Mouse (Mus musculus) heart, embryonic 15.5 days (tissue): ENCODE measurements at regions not wholly inside any gene's neighbourhood (a gene's known extent, or its start where the extent isn't known, plus 50 kb on each side); places are given as distances from the start of the nearest gene placed in this dataset.

Source experiments
- ATAC-seq: fragments of 200-750 bp; cut with Nextera tagmentation; replicated peaks from 2 replicates; pipeline ENCODE4 v1.8.0; 2017; ENCODE audit warnings: low read depth, moderate TSS enrichment; ENCODE audit not compliant: insufficient number of reproducible peaks, insufficient read depth, low FRiP score
- H3K27ac ChIP-seq: fragments of 300-500 bp; sonication (generic); 2 replicates; pipeline ENCODE4 v1.5.1; 2015; ENCODE audit warnings: mild to moderate bottlenecking, inconsistent platforms
- H3K27me3 ChIP-seq: fragments of 300-500 bp; sonication (generic); 2 replicates; pipeline ENCODE4 v1.6.1; 2015; ENCODE audit warnings: inconsistent platforms
- H3K36me3 ChIP-seq: fragments of 300-500 bp; sonication (generic); 2 replicates; pipeline ENCODE4 v1.6.1; 2015; ENCODE audit warnings: mild to moderate bottlenecking, inconsistent platforms
- H3K4me1 ChIP-seq: fragments of 300-500 bp; sonication (generic); replicated peaks from 2 replicates; pipeline ENCODE4 v1.6.1; 2015; ENCODE audit warnings: inconsistent platforms
- H3K4me2 ChIP-seq: fragments of 300-500 bp; sonication (generic); 2 replicates; pipeline ENCODE4 v1.6.1; 2015; ENCODE audit warnings: inconsistent platforms, mild to moderate bottlenecking, moderate library complexity
- H3K4me3 ChIP-seq: fragments of 300-500 bp; sonication (generic); 2 replicates; pipeline ENCODE4 v1.5.1; 2015; ENCODE audit warnings: mild to moderate bottlenecking, inconsistent platforms
- H3K9ac ChIP-seq: fragments of 300-500 bp; sonication (generic); 2 replicates; pipeline ENCODE4 v1.6.1; 2015; ENCODE audit warnings: mild to moderate bottlenecking, inconsistent platforms
- H3K9me3 ChIP-seq: fragments of 300-500 bp; sonication (generic); replicated peaks from 2 replicates; pipeline ENCODE4 v1.6.1; 2016; ENCODE audit warnings: inconsistent platforms
- WGBS: fragments of 180-500 bp; shearing (Covaris S2); methylation state at CpG from one replicate; pipeline ENCODE4 v1.1.7; 2015; ENCODE audit warnings: mixed read lengths; 5-methylcytosine and 5-hydroxymethylcytosine counted together

DNA sequence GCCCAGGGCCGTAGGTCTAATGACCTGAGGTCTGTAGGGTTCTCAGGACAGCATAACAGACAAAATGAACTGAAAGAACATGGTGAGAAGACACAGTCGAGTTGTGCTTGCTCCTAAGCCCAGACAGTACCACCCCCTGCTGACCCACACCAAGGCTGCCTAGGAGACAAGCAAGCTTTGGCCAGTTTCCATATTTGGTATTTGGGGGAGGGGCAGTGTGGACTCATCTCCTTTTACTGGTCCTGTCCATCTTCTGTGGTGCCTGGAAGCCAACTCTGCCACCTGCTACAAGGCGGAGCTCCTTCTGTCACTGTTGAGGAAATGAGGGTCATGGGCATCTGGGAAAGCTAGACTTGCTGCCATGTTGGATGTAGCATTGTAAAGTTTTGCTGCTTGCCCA lies 68.9 kb downstream of the Tex29 start:
- no peaks in the 10 kb centered on the region for H3K4me1 ChIP-seq
- H3K27ac ChIP-seq: no peak overlapping the region
- no peaks in the 10 kb centered on the region for H3K36me3 ChIP-seq
- no peak for ATAC-seq
- H3K9ac ChIP-seq: no peak overlapping the region
- WGBS: 56% methylated on average over 3 of the region's 3 CpGs
- H3K4me2 ChIP-seq: no peak overlapping the region
- H3K27me3 ChIP-seq: peaks cover 8% of the 10 kb centered on the region; the same call in 1 of the 2 replicates
- no peak overlapping the region for H3K4me3 ChIP-seq
- H3K9me3 ChIP-seq: no peaks in the 10 kb centered on the region

- ATAC-seq: no peak
- Histone ChIP-seq H3K4me1 (peaks cover 6% of the 10 kb centered on the region), H3K36me3 (no peaks in the 10 kb centered on the region), H3K4me3 (no peak overlapping the region), H3K9ac (no peak overlapping the region), H3K27me3 (peaks cover 10% of the 10 kb centered on the region), H3K4me2 (no peak overlapping the region), H3K27ac (no peak overlapping the region), H3K9me3 (no peaks in the 10 kb centered on the region)
- WGBS: 70% methylated on average over 18 of the region's 18 CpGs
Observed at GRCm38 (mm10) chr8:11911639-11912450, 71.6 kb downstream of the Tex29 start.

DNA sequence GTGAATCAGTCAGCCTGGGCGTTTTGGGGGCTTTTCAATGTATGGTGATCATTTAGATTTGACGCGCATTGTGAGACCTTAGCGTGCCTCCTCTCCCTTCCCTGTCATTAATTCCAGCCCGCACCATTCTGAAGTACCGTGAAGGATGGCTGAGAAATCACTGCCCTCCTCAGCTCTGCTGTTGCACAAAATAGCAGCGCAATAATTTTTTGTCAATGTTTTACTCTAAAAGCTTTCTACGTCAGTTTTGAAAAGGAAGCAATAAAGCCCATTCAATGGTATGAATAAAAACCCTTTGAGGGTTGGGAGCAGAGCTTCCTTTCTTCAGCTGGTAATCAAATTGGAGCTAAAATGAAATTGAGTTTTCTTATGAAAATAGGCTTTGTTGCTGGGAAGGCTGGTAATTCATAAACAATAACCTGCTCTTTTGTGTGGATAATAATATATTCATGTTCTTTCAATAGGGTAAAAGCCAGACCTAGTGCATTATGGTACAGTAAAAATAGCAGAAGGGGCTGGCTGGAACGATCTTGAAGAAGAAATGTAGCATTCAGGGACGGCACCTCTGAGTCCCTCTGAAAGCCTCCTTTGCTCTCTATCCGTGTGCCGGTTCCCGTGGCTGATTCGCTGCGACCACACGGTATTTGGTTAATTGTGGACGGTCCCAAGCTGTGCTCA lies 72.3 kb downstream of the Tex29 start:
- no peak overlapping the region for H3K4me2 ChIP-seq
- no peak overlapping the region for H3K27ac ChIP-seq
- H3K9ac ChIP-seq: no peak overlapping the region
- H3K9me3 ChIP-seq: no peaks in the 10 kb centered on the region
- no peak overlapping the region for H3K4me3 ChIP-seq
- no peak for ATAC-seq
- H3K36me3 ChIP-seq: no peaks in the 10 kb centered on the region
- peaks cover 6% of the 10 kb centered on the region for H3K4me1 ChIP-seq
- peaks cover 10% of the 10 kb centered on the region for H3K27me3 ChIP-seq
- WGBS: 82% methylated on average over 17 of the region's 17 CpGs

DNA sequence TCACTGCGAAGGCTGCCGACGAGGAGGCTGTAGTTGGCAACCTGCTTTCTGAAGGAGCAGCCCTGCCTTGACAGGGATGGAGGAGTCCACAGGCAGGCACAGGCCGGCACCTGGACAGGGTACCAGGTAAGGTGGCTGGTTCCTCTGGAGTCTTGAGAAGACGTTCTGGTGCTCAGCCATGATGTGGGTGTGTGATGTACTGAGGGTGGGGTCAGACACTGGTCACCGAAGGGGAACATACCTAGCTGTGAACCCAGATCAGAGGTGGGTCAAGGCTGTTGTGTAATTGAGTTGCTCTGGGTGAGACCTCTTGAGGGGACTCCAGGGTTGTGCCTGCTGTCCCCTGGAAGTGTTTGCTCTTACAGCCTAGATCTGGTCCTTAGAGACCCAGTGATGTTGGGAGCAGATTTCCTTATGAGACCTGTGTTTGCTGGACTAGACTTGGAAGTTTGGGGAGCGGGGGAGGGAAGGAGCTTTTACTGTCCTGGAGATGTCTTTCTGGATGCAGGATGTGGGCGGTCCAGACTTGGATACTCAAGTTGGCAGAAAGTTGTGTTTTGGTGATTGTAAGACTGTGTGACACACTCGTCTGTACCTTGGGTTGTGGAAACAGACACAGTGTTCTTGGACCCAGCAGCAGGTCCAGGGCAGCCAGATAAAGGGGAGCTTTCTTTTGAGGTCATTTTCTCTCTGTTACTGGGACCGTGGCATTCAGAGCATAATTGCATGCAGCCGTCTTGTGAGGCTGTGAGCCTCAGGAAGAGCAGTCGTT lies 73.0 kb downstream of the Tex29 start:
- WGBS: 65% methylated on average over 12 of the region's 12 CpGs
- Histone ChIP-seq H3K4me2 (no peak overlapping the region), H3K4me3 (no peak overlapping the region), H3K9ac (no peak overlapping the region), H3K27me3 (peaks cover 10% of the 10 kb centered on the region), H3K4me1 (peaks cover 6% of the 10 kb centered on the region), H3K9me3 (no peaks in the 10 kb centered on the region), H3K36me3 (no peaks in the 10 kb centered on the region), H3K27ac (no peak overlapping the region)
- ATAC-seq: no peak

DNA sequence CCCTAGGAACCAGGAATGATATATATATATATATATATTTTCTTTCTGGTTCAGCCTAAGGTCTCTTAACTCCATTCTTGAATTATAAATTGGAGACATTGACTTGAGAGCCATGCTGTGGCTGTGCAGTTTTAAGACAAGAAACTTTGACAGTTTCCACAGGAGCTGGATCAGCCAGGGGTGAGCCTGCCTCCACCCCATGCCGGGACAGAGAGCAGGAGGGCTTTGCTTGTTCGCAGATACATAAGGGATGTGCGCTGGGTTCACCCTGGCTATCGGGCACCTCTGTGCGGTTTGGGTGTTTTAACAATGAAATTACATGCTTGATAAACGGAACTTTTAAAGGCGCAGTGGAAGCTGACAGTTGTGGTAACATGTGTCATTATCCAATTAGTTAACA lies 73.9 kb downstream of the Tex29 start:
- 61% methylated on average over 7 of the region's 7 CpGs for WGBS
- no peak overlapping the region for H3K9ac ChIP-seq
- ATAC-seq: no peak
- no peak overlapping the region for H3K4me2 ChIP-seq
- no peak overlapping the region for H3K4me3 ChIP-seq
- H3K36me3 ChIP-seq: no peaks in the 10 kb centered on the region
- H3K4me1 ChIP-seq: peaks cover 6% of the 10 kb centered on the region
- no peak overlapping the region for H3K27ac ChIP-seq
- H3K27me3 ChIP-seq: peaks cover 10% of the 10 kb centered on the region
- no peaks in the 10 kb centered on the region for H3K9me3 ChIP-seq

- Histone ChIP-seq H3K4me1 (peaks cover 6% of the 10 kb centered on the region), H3K9me3 (no peaks in the 10 kb centered on the region), H3K4me3 (no peak overlapping the region), H3K4me2 (peak overlapping the region; percentile 35), H3K27ac (no peak overlapping the region), H3K36me3 (no peaks in the 10 kb centered on the region), H3K27me3 (peaks cover 10% of the 10 kb centered on the region), H3K9ac (no peak overlapping the region)
- no peak; the same call in 1 of the 2 replicates for ATAC-seq
- 48% methylated on average over 19 of the region's 19 CpGs for WGBS
Observed at GRCm38 (mm10) chr8:11914681-11915474, 74.6 kb downstream of the Tex29 start.

DNA sequence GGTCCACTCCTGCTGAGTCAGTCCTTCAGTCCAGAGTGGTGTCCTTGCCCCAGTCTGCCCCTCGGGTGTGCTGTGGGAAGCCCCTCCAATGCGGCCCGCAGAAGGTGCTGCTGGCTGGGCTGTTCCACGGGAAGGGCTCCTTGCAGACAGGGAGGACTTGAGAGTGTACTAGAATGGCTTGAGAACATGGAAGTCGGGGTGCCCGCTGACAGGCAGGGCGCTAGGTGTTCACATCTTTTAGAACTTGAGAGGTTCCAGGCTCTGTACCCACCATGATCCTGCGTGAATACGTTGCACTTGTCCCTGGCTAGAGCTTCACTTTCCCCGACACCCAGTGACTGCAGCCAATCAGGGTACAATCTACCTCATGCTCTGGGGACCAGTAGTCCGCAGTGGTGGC lies 75.4 kb downstream of the Tex29 start:
- Histone ChIP-seq H3K27me3 (peaks cover 10% of the 10 kb centered on the region), H3K4me2 (no peak overlapping the region), H3K4me1 (peaks cover 6% of the 10 kb centered on the region), H3K27ac (no peak overlapping the region), H3K9ac (no peak overlapping the region), H3K4me3 (no peak overlapping the region), H3K9me3 (no peaks in the 10 kb centered on the region), H3K36me3 (no peaks in the 10 kb centered on the region)
- no peak for ATAC-seq
- 84% methylated on average over 11 of the region's 11 CpGs for WGBS

DNA sequence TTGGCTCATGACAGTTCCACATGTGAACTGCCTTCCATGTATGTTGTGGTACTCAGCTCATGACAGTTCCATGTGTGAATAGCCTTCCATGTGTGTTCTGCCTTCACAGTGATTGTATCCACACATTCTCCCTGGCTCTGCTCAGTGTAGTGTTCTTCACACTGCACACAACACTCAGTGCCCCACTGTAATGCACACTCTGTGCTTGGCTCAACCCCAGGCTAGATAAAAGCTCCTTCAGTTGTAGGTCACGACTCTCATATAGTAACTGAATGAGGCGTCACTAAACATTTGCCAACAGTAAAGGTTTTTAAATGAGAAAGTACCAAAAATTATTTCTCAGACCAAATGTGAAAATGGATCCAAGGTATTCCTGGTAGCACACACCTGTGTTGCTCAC lies 79.6 kb downstream of the Tex29 start:
- 66% methylated on average over 2 of the region's 2 CpGs for WGBS
- H3K4me1 ChIP-seq: peaks cover 5% of the 10 kb centered on the region
- no peaks in the 10 kb centered on the region for H3K36me3 ChIP-seq
- no peak overlapping the region for H3K9ac ChIP-seq
- H3K27me3 ChIP-seq: peaks cover 2% of the 10 kb centered on the region; the same call in 1 of the 2 replicates
- no peaks in the 10 kb centered on the region for H3K9me3 ChIP-seq
- H3K27ac ChIP-seq: no peak overlapping the region
- H3K4me2 ChIP-seq: no peak overlapping the region
- no peak overlapping the region for H3K4me3 ChIP-seq
- no peak for ATAC-seq

DNA sequence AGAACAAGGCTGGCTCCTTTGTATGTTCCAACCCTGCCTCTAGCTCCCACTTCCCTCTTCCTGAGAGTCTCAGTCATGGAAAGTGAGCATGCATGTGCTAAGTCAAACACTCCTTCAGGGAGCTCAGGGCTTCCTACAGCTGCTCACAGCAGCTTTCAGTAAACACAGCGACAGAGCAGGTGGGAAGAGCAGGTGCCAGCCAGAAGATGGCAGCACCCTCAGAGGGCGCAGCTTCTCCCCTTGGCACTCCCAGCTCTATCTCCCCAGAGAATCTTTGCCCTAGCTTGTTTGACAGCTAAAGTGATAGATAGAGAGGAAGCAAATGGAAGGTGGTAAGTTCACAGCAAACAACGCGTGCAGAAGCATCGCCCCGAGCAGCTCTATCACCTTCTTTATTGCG lies 82.8 kb downstream of the Tex29 start:
- Histone ChIP-seq H3K9me3 (no peaks in the 10 kb centered on the region), H3K36me3 (no peaks in the 10 kb centered on the region), H3K4me1 (no peaks in the 10 kb centered on the region), H3K9ac (no peak overlapping the region), H3K4me3 (no peak overlapping the region), H3K27ac (no peak overlapping the region), H3K4me2 (no peak overlapping the region), H3K27me3 (no peaks in the 10 kb centered on the region)
- WGBS: 79% methylated on average over 7 of the region's 7 CpGs
- no peak for ATAC-seq

- no peaks in the 10 kb centered on the region for H3K4me1 ChIP-seq
- no peak overlapping the region for H3K4me2 ChIP-seq
- H3K9ac ChIP-seq: no peak overlapping the region
- 54% methylated on average over 11 of the region's 11 CpGs for WGBS
- H3K36me3 ChIP-seq: no peaks in the 10 kb centered on the region
- no peak for ATAC-seq
- no peaks in the 10 kb centered on the region for H3K9me3 ChIP-seq
- no peak overlapping the region for H3K27ac ChIP-seq
- H3K27me3 ChIP-seq: peaks cover 4% of the 10 kb centered on the region
- no peak overlapping the region for H3K4me3 ChIP-seq
Observed at GRCm38 (mm10) chr8:11924165-11924564, 83.9 kb downstream of the Tex29 start.

DNA sequence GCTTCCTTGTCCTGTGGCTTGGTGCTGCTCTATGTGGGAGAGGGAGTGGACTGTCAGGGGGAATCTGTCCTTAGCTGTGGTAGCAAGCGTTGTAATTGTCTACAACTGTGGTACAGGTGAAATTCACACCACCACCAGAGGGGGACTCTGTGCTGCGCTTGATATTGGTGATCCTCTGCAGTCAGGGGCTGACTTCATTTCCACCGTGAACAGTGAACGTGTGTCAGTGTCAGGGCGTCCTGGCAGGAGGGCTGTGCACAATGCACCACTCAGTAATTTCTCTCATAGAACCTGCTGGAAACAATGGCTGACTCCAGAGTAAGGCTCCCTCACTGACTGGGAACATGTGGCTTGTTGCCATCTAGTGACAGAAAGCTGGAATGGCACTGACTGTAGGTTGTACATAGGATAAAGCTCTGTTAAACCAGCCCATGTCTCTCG lies 102.6 kb downstream of the Tex29 start:
- 28% methylated on average over 6 of the region's 6 CpGs for WGBS
- no peaks in the 10 kb centered on the region for H3K36me3 ChIP-seq

More for the DNA sequence above, 102.6 kb downstream of the Tex29 start:
- Histone ChIP-seq H3K4me3 (no peak overlapping the region), H3K9me3 (no peaks in the 10 kb centered on the region), H3K27me3 (no peaks in the 10 kb centered on the region; the same call in 1 of the 2 replicates), H3K27ac (no peak overlapping the region), H3K9ac (no peak overlapping the region), H3K4me1 (no peaks in the 10 kb centered on the region), H3K4me2 (no peak overlapping the region)
- peak; percentile 72; the same call in 1 of the 2 replicates for ATAC-seq
